Mouse (Mus musculus): ENCODE measurements at regions not wholly inside any gene's neighbourhood (a gene's known extent, or its start where the extent isn't known, plus 50 kb on each side); places are given as distances from the start of the nearest gene placed in this dataset.

- WGBS: 86% methylated on average over 9 of the region's 9 CpGs
- TF ChIP-seq POLR2A (IDR thresholded peaks at IDR 0.05; ENCODE audit: borderline replicate concordance, control insufficient read depth, low read depth, low read length): no peak
- TF ChIP-seq CTCF (IDR thresholded peaks at IDR 0.05; ENCODE audit: control insufficient read depth, insufficient read depth, low read length): no peak
- Histone ChIP-seq H3K4me3 (replicated peaks; ENCODE audit: control insufficient read depth, low read depth, low read length) (no peak overlapping the region), H3K27ac (ENCODE audit: control insufficient read depth, insufficient read depth, low read depth, low read length, poor library complexity) (no peak overlapping the region), H3K4me1 (ENCODE audit: control insufficient read depth, insufficient read depth, low read length) (no peaks in the 10 kb centered on the region)
Observed at GRCm38 (mm10) chr6:51708668-51709339, 185.1 kb downstream of the Snx10 start.

GRCm38 (mm10) chr6:51709340-51710067 lies 185.8 kb downstream of the Snx10 start:
- no peak overlapping the region for H3K4me3 ChIP-seq (replicated peaks; ENCODE audit: control insufficient read depth, low read depth, low read length)
- H3K27ac ChIP-seq (ENCODE audit: control insufficient read depth, insufficient read depth, low read depth, low read length, poor library complexity): no peak overlapping the region
- H3K4me1 ChIP-seq (ENCODE audit: control insufficient read depth, insufficient read depth, low read length): no peaks in the 10 kb centered on the region
- TF ChIP-seq POLR2A (IDR thresholded peaks at IDR 0.05; ENCODE audit: borderline replicate concordance, control insufficient read depth, low read depth, low read length) (no peak), CTCF (IDR thresholded peaks at IDR 0.05; ENCODE audit: control insufficient read depth, insufficient read depth, low read length) (no peak)
- 67% methylated on average over 11 of the region's 11 CpGs for WGBS

- TF ChIP-seq POLR2A (IDR thresholded peaks at IDR 0.05; ENCODE audit: borderline replicate concordance, control insufficient read depth, low read depth, low read length): no peak
- TF ChIP-seq CTCF (IDR thresholded peaks at IDR 0.05; ENCODE audit: control insufficient read depth, insufficient read depth, low read length): no peak
- Histone ChIP-seq H3K4me3 (replicated peaks; ENCODE audit: control insufficient read depth, low read depth, low read length) (no peak overlapping the region), H3K27ac (ENCODE audit: control insufficient read depth, insufficient read depth, low read depth, low read length, poor library complexity) (no peak overlapping the region), H3K4me1 (ENCODE audit: control insufficient read depth, insufficient read depth, low read length) (no peaks in the 10 kb centered on the region)
- 82% methylated on average over 5 of the region's 5 CpGs for WGBS
Observed at GRCm38 (mm10) chr6:51710153-51710552, 186.5 kb downstream of the Snx10 start.

GRCm38 (mm10) chr6:51710926-51711615 lies 187.4 kb downstream of the Snx10 start:
- Histone ChIP-seq H3K27ac (ENCODE audit: control insufficient read depth, insufficient read depth, low read depth, low read length, poor library complexity) (no peak overlapping the region), H3K4me1 (ENCODE audit: control insufficient read depth, insufficient read depth, low read length) (no peaks in the 10 kb centered on the region), H3K4me3 (replicated peaks; ENCODE audit: control insufficient read depth, low read depth, low read length) (no peak overlapping the region)
- TF ChIP-seq CTCF (IDR thresholded peaks at IDR 0.05; ENCODE audit: control insufficient read depth, insufficient read depth, low read length) (no peak), POLR2A (IDR thresholded peaks at IDR 0.05; ENCODE audit: borderline replicate concordance, control insufficient read depth, low read depth, low read length) (no peak)
- WGBS: 86% methylated on average over 15 of the region's 15 CpGs

DNA sequence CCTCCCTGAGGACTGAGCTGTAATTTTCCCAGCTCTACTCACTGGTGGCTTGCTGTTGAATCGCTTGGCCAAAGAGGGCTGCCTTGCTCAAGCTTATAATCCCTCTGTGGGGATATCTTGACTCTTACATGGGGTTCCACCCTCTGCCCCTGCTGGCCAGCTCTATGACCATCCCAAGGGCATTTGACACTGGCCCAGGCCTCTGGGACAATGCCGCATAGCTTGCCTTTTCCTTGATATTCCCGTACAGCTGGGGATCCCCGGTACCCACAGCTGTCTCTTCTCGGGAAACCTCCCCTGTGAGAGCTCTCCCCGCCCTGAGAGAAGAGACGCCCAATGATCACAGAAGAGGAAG lies 187.9 kb downstream of the Snx10 start:
- WGBS: 79% methylated on average over 7 of the region's 7 CpGs
- H3K27ac ChIP-seq (ENCODE audit: control insufficient read depth, insufficient read depth, low read depth, low read length, poor library complexity): no peak overlapping the region
- no peak overlapping the region for H3K4me3 ChIP-seq (replicated peaks; ENCODE audit: control insufficient read depth, low read depth, low read length)
- TF ChIP-seq POLR2A (IDR thresholded peaks at IDR 0.05; ENCODE audit: borderline replicate concordance, control insufficient read depth, low read depth, low read length) (no peak), CTCF (IDR thresholded peaks at IDR 0.05; ENCODE audit: control insufficient read depth, insufficient read depth, low read length) (no peak)
- H3K4me1 ChIP-seq (ENCODE audit: control insufficient read depth, insufficient read depth, low read length): no peaks in the 10 kb centered on the region

- Histone ChIP-seq H3K4me1 (ENCODE audit: control insufficient read depth, insufficient read depth, low read length) (no peaks in the 10 kb centered on the region), H3K27ac (ENCODE audit: control insufficient read depth, insufficient read depth, low read depth, low read length, poor library complexity) (no peak overlapping the region), H3K4me3 (replicated peaks; ENCODE audit: control insufficient read depth, low read depth, low read length) (no peak overlapping the region)
- TF ChIP-seq POLR2A (IDR thresholded peaks at IDR 0.05; ENCODE audit: borderline replicate concordance, control insufficient read depth, low read depth, low read length): no peak
- TF ChIP-seq CTCF (IDR thresholded peaks at IDR 0.05; ENCODE audit: control insufficient read depth, insufficient read depth, low read length): no peak
- WGBS: 79% methylated on average over 8 of the region's 8 CpGs
Observed at GRCm38 (mm10) chr6:51715158-51715840, 191.6 kb downstream of the Snx10 start.

GRCm38 (mm10) chr6:51717386-51717785 lies 193.7 kb downstream of the Snx10 start:
- no peak for TF ChIP-seq POLR2A (IDR thresholded peaks at IDR 0.05; ENCODE audit: borderline replicate concordance, control insufficient read depth, low read depth, low read length)
- TF ChIP-seq CTCF (IDR thresholded peaks at IDR 0.05; ENCODE audit: control insufficient read depth, insufficient read depth, low read length): no peak
- H3K4me3 ChIP-seq (replicated peaks; ENCODE audit: control insufficient read depth, low read depth, low read length): no peak overlapping the region
- H3K27ac ChIP-seq (ENCODE audit: control insufficient read depth, insufficient read depth, low read depth, low read length, poor library complexity): no peak overlapping the region
- H3K4me1 ChIP-seq (ENCODE audit: control insufficient read depth, insufficient read depth, low read length): no peaks in the 10 kb centered on the region
- WGBS: 80% methylated on average over 7 of the region's 7 CpGs

DNA sequence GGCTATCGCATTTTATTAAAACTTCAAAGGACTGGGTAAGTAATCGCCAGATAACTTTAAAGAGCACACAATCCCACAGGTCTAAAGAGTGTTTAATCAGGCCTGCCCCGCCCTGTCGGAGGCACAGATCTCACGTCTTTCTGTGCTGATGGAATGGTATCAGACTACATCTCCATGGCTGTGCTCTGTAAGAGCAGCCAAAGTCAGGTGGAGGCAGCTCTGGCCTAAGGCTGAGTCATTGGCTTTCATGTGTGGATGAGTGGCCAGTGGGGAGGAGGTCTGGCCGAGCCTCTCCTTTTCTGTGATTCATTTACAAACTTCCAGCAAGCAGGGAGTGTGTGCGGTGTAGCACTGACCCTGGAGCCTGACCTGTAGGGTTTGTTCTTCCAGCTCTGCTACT lies 197.0 kb downstream of the Snx10 start:
- TF ChIP-seq CTCF (IDR thresholded peaks at IDR 0.05; ENCODE audit: control insufficient read depth, insufficient read depth, low read length) (no peak), POLR2A (IDR thresholded peaks at IDR 0.05; ENCODE audit: borderline replicate concordance, control insufficient read depth, low read depth, low read length) (no peak)
- 82% methylated on average over 7 of the region's 7 CpGs for WGBS
- H3K4me3 ChIP-seq (replicated peaks; ENCODE audit: control insufficient read depth, low read depth, low read length): no peak overlapping the region
- no peaks in the 10 kb centered on the region for H3K4me1 ChIP-seq (ENCODE audit: control insufficient read depth, insufficient read depth, low read length)
- H3K27ac ChIP-seq (ENCODE audit: control insufficient read depth, insufficient read depth, low read depth, low read length, poor library complexity): no peak overlapping the region

Data from bone marrow, adult 2 months (tissue).